Mouse (Mus musculus): ENCODE results near the gene Cbfa2t3. TPM values are rescaled to one million over a fixed set of nuclear protein-coding genes. Genes with fewer than 3 reads are reported as not detected.

Gene Cbfa2t3
- polyA plus RNA-seq, 1 experiment from 2014 or later, result 3.3 TPM

DNA sequence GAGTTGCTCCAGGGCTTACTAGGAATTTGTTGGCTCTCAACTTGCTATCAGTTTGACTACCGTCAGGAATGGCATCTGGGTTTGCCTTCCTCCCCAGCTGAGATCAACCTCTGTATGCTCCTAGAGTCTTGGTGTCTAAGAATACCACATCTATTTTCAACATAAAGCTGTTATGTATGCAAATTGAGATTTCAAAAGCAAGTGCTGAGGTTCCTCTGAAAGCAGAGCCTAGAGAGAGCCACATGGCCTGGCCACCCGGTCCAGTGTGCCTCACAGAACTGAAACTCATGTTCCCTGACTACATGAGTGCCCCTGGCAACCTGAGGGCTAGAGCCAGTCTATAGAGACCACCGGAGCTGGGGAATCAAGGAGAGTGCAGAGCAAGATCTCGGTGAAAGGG lies 93.5 kb downstream of the Cbfa2t3 start:
- WGBS, result 74% methylated on average over 4 of the region's 4 CpGs
- no peaks in the 10 kb centered on the region for H3K27me3 ChIP-seq (ENCODE audit: control insufficient read depth, insufficient read depth, low read length)
- no peak overlapping the region for H3K4me2 ChIP-seq (ENCODE audit: low read depth, severe bottlenecking)
- no peaks in the 10 kb centered on the region for H3K9me3 ChIP-seq (ENCODE audit: control insufficient read depth, low read length)
- DNase-seq (ENCODE audit: low spot score) (no peak), ATAC-seq (ENCODE audit: insufficient number of reproducible peaks, low FRiP score, low TSS enrichment, low read depth) (no peak)
- no peaks in the 10 kb centered on the region for H3K4me1 ChIP-seq (ENCODE audit: control insufficient read depth, insufficient read depth, low read length)
- H3K4me3 ChIP-seq (ENCODE audit: low read depth, low read length), result no peak overlapping the region
- no peaks in the 10 kb centered on the region for H3K36me3 ChIP-seq (ENCODE audit: control insufficient read depth, insufficient read depth, low read length)
- H3K27ac ChIP-seq (replicated peaks; ENCODE audit: low read depth, low read length), result no peak overlapping the region
- H3K9ac ChIP-seq (ENCODE audit: low read length), result no peak overlapping the region

DNA sequence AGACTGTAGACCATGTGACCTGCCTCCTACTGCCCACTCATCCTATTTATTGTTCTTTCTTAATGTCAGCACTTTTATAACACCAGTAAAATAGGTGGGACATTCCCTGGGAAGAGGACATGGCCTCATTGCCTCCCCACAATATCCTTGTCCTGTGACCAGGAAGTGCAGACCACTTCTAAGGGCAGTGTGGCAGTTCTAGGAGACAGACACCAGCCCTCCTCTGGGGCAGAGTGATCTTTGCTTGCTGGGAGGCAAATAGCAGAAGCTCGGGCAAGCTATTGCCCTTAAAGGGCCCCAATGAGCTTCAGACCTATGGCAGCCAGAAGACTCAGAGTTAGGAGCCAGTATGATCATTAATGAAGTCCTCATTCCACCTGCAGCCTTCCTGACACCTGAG lies 94.3 kb downstream of the Cbfa2t3 start:
- Histone ChIP-seq H3K9ac (ENCODE audit: low read length) (no peak overlapping the region), H3K27me3 (ENCODE audit: control insufficient read depth, insufficient read depth, low read length) (no peaks in the 10 kb centered on the region), H3K9me3 (ENCODE audit: control insufficient read depth, low read length) (no peaks in the 10 kb centered on the region), H3K4me3 (ENCODE audit: low read depth, low read length) (no peak overlapping the region), H3K4me2 (ENCODE audit: low read depth, severe bottlenecking) (no peak overlapping the region), H3K4me1 (ENCODE audit: control insufficient read depth, insufficient read depth, low read length) (no peaks in the 10 kb centered on the region), H3K27ac (replicated peaks; ENCODE audit: low read depth, low read length) (no peak overlapping the region), H3K36me3 (ENCODE audit: control insufficient read depth, insufficient read depth, low read length) (no peaks in the 10 kb centered on the region)
- ATAC-seq (ENCODE audit: insufficient number of reproducible peaks, low FRiP score, low TSS enrichment, low read depth) (no peak), DNase-seq (ENCODE audit: low spot score) (no peak)
- WGBS, result 50% methylated on average over 1 of the region's 1 CpGs

DNA sequence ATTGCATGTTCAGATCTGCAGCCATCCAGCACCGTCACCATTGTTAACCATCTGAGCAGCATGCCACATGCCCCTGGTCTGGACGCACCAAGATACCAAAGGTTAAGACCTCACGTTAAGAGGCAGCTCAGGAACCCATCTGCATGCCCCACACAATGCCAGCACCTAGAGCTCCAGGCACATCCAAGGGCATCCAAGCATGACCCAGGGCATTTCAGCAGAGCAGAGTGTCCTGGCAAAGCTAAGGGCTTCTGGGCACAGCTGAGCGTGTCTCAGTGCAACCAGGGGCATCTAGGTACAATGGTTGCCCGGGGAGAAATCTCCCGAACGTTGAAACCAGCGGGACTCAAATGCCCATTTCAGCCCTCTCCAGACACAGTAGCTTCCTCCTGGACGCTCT lies 98.2 kb downstream of the Cbfa2t3 start:
- Histone ChIP-seq H3K27ac (replicated peaks; ENCODE audit: low read depth, low read length) (no peak overlapping the region), H3K4me2 (ENCODE audit: low read depth, severe bottlenecking) (no peak overlapping the region), H3K4me3 (ENCODE audit: low read depth, low read length) (no peak overlapping the region), H3K4me1 (ENCODE audit: control insufficient read depth, insufficient read depth, low read length) (no peaks in the 10 kb centered on the region), H3K9ac (ENCODE audit: low read length) (peak overlapping the region; percentile 7; the same call in 1 of the 2 replicates), H3K9me3 (ENCODE audit: control insufficient read depth, low read length) (no peaks in the 10 kb centered on the region), H3K27me3 (ENCODE audit: control insufficient read depth, insufficient read depth, low read length) (no peaks in the 10 kb centered on the region), H3K36me3 (ENCODE audit: control insufficient read depth, insufficient read depth, low read length) (no peaks in the 10 kb centered on the region; the same call in 1 of the 2 replicates)
- no peak for ATAC-seq (ENCODE audit: insufficient number of reproducible peaks, low FRiP score, low TSS enrichment, low read depth)
- 94% methylated on average over 9 of the region's 9 CpGs for WGBS
- no peak for DNase-seq (ENCODE audit: low spot score)

DNA sequence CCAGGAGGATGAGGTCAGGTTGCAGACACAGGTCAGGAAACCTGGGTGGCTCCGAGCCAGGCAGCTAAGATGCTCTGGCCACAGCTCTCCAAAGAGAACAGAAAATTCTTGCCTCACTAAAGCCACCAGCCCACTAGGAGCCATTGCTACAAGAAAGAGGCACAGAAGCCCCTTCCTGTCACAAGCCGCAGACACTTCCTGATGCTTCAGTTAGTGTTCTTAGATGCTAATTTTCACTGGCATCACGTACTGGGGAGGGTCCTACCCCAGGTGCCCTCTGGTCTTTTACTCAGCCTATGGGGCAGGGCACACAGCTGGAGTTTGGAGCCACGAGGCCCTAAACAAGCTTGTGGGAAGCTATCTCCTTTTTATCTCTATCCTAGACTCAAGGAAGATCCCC lies 102.9 kb downstream of the Cbfa2t3 start:
- no peaks in the 10 kb centered on the region for H3K27me3 ChIP-seq (ENCODE audit: control insufficient read depth, insufficient read depth, low read length)
- 62% methylated on average over 4 of the region's 4 CpGs for WGBS
- H3K4me2 ChIP-seq (ENCODE audit: low read depth, severe bottlenecking), result no peak overlapping the region
- no peak overlapping the region for H3K9ac ChIP-seq (ENCODE audit: low read length)
- 0 out of 2 replicates have a peak, but pooled peaks cover 2% of the 10 kb centered on the region for H3K4me1 ChIP-seq (ENCODE audit: control insufficient read depth, insufficient read depth, low read length)
- no peaks in the 10 kb centered on the region; the same call in 1 of the 2 replicates for H3K36me3 ChIP-seq (ENCODE audit: control insufficient read depth, insufficient read depth, low read length)
- no peak for ATAC-seq (ENCODE audit: insufficient number of reproducible peaks, low FRiP score, low TSS enrichment, low read depth)
- no peak overlapping the region for H3K27ac ChIP-seq (replicated peaks; ENCODE audit: low read depth, low read length)
- DNase-seq (ENCODE audit: low spot score), result no peak
- H3K9me3 ChIP-seq (ENCODE audit: control insufficient read depth, low read length), result no peaks in the 10 kb centered on the region
- no peak overlapping the region for H3K4me3 ChIP-seq (ENCODE audit: low read depth, low read length)

DNA sequence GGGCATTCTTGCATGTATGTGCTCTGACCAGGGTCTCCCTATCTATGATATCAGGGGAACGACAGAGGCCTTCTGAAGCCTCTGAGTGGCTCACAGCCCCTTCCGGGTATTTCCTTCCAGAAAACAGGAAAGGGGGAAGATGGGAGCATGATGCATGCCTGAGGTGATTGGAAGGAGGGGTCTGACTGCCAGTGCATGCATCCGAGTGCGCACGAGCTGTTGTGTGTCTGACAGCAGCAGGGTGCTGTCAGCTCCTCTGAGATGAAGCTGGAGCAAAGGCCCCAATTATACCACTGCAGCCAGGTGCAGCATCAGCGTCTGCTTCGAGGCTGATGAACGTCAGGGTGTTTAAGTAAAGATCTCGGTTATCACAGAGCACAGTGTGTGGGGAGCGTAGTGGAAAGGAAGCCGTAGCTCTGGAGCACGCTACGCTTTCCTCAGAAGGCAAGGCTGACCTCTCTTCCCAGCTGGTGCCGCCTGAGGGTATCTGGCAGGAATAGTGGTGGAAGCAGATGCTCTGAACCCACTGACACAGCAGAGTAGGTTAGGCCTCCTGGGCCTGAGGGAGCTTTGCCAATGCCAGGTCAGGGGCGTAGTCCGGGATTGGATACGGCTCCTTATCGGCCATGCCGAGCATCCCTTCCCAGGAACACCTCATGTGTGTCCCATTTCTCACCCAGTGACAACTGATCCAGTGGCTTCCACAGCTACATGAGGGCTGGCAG lies 105.0 kb downstream of the Cbfa2t3 start:
- DNase-seq (ENCODE audit: low spot score), result no peak
- Histone ChIP-seq H3K27ac (replicated peaks; ENCODE audit: low read depth, low read length) (no peak overlapping the region), H3K4me1 (ENCODE audit: control insufficient read depth, insufficient read depth, low read length) (0 out of 2 replicates have a peak, but pooled peaks cover 2% of the 10 kb centered on the region), H3K36me3 (ENCODE audit: control insufficient read depth, insufficient read depth, low read length) (no peaks in the 10 kb centered on the region; the same call in 1 of the 2 replicates), H3K4me2 (ENCODE audit: low read depth, severe bottlenecking) (no peak overlapping the region), H3K27me3 (ENCODE audit: control insufficient read depth, insufficient read depth, low read length) (no peaks in the 10 kb centered on the region), H3K4me3 (ENCODE audit: low read depth, low read length) (no peak overlapping the region), H3K9ac (ENCODE audit: low read length) (no peak overlapping the region), H3K9me3 (ENCODE audit: control insufficient read depth, low read length) (no peaks in the 10 kb centered on the region)
- 74% methylated on average over 19 of the region's 19 CpGs for WGBS
- ATAC-seq (ENCODE audit: insufficient number of reproducible peaks, low FRiP score, low TSS enrichment, low read depth), result no peak

DNA sequence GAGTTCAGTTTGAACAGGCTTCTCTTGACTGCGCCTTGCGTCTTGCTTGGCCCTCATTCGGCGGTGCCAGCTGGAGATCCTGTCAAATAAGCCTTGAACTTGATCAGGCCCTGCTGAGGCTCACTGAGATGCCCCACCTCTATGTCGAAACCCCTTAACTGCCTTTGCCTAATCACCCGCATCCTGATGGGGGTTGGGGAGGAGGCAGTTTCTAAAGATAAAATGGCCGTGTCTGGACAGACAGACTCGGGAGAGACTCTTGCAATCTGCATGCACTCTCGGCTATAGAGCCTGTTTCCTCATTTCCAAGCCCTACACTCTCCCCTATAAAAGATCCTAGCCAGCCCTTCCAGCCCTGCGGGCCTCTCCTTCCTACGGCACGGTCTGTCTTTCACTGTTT lies 105.7 kb downstream of the Cbfa2t3 start:
- no peak overlapping the region for H3K27ac ChIP-seq (replicated peaks; ENCODE audit: low read depth, low read length)

DNA sequence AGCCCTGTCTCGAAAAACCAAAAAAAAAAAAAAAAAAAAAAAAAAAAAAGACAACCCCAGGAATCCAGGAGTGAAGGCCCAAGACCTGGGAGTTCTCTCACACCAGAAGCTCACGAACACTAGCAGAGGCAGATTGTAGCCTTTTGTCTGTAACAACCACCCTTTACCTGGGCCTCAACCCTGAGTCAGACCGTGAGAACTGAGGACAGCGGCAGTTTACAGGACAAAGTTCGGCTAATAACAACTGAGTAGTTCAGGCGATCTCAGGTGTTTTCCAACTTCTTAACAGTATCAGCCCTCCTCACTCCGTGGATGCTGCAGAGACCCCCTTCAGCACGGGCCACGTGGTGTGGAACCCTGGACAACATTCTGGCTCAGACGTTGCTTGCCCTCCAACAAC lies 112.2 kb downstream of the Cbfa2t3 start:
- no peaks in the 10 kb centered on the region for H3K27me3 ChIP-seq (ENCODE audit: control insufficient read depth, insufficient read depth, low read length)
- ATAC-seq (ENCODE audit: insufficient number of reproducible peaks, low FRiP score, low TSS enrichment, low read depth), result no peak
- peaks cover 9% of the 10 kb centered on the region; the same call in 1 of the 2 replicates for H3K4me1 ChIP-seq (ENCODE audit: control insufficient read depth, insufficient read depth, low read length)
- DNase-seq (ENCODE audit: low spot score), result no peak
- H3K9ac ChIP-seq (ENCODE audit: low read length), result no peak overlapping the region
- H3K4me2 ChIP-seq (ENCODE audit: low read depth, severe bottlenecking), result no peak overlapping the region
- no peak overlapping the region for H3K4me3 ChIP-seq (ENCODE audit: low read depth, low read length)
- no peaks in the 10 kb centered on the region for H3K36me3 ChIP-seq (ENCODE audit: control insufficient read depth, insufficient read depth, low read length)
- no peaks in the 10 kb centered on the region for H3K9me3 ChIP-seq (ENCODE audit: control insufficient read depth, low read length)
- no peak overlapping the region for H3K27ac ChIP-seq (replicated peaks; ENCODE audit: low read depth, low read length)
- WGBS, result 83% methylated on average over 10 of the region's 10 CpGs

More for the DNA sequence above, 105.7 kb downstream of the Cbfa2t3 start:
- H3K27me3 ChIP-seq (ENCODE audit: control insufficient read depth, insufficient read depth, low read length), result no peaks in the 10 kb centered on the region
- H3K36me3 ChIP-seq (ENCODE audit: control insufficient read depth, insufficient read depth, low read length), result no peaks in the 10 kb centered on the region; the same call in 1 of the 2 replicates
- no peak overlapping the region for H3K9ac ChIP-seq (ENCODE audit: low read length)
- no peak for ATAC-seq (ENCODE audit: insufficient number of reproducible peaks, low FRiP score, low TSS enrichment, low read depth)
- H3K4me2 ChIP-seq (ENCODE audit: low read depth, severe bottlenecking), result no peak overlapping the region
- 0 out of 2 replicates have a peak, but pooled peaks cover 2% of the 10 kb centered on the region for H3K4me1 ChIP-seq (ENCODE audit: control insufficient read depth, insufficient read depth, low read length)
- DNase-seq (ENCODE audit: low spot score), result no peak
- no peak overlapping the region for H3K4me3 ChIP-seq (ENCODE audit: low read depth, low read length)
- no peaks in the 10 kb centered on the region for H3K9me3 ChIP-seq (ENCODE audit: control insufficient read depth, low read length)
- 56% methylated on average over 12 of the region's 12 CpGs for WGBS

DNA sequence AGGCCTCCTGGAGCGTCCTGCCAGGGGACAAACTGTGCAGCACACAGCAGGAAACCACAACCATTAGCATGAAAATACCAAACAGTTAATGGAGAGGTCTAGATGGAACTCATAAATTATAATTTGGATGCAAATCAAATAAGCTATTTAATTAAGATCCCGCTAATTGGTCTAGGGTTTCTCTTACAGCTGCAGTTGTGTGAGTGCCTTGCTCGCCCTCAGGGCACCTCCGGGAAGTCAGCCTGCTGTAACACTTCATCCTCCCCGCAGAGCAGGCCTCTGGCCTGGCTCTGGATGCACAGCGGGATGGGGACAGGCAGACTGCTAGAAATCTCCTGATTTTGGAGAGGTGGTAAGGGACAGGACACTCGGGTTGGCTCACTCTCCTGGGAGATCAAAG lies 112.7 kb downstream of the Cbfa2t3 start:
- no peak overlapping the region for H3K4me2 ChIP-seq (ENCODE audit: low read depth, severe bottlenecking)
- H3K9ac ChIP-seq (ENCODE audit: low read length), result no peak overlapping the region
- no peaks in the 10 kb centered on the region for H3K9me3 ChIP-seq (ENCODE audit: control insufficient read depth, low read length)
- ATAC-seq (ENCODE audit: insufficient number of reproducible peaks, low FRiP score, low TSS enrichment, low read depth) (no peak), DNase-seq (ENCODE audit: low spot score) (no peak)
- no peak overlapping the region for H3K27ac ChIP-seq (replicated peaks; ENCODE audit: low read depth, low read length)
- H3K4me1 ChIP-seq (ENCODE audit: control insufficient read depth, insufficient read depth, low read length), result peaks cover 9% of the 10 kb centered on the region; the same call in 1 of the 2 replicates
- H3K36me3 ChIP-seq (ENCODE audit: control insufficient read depth, insufficient read depth, low read length), result no peaks in the 10 kb centered on the region
- H3K27me3 ChIP-seq (ENCODE audit: control insufficient read depth, insufficient read depth, low read length), result no peaks in the 10 kb centered on the region
- 41% methylated on average over 7 of the region's 7 CpGs for WGBS
- no peak overlapping the region for H3K4me3 ChIP-seq (ENCODE audit: low read depth, low read length)

All from limb, embryonic 11.5 days (tissue).